Mouse (Mus musculus): ENCODE results near the gene Rab6b. TPM values are rescaled to one million over a fixed set of nuclear protein-coding genes. Genes with fewer than 3 reads are reported as not detected.

Gene Rab6b
- polyA plus RNA-seq, 1 experiment from 2014 or later = 80.7 TPM

GRCm38 (mm10) chr9:103234565-103235165 is 123.1 kb downstream of the Rab6b start:
- Histone ChIP-seq H3K4me3 (replicated peaks; ENCODE audit: low read length) (no peak overlapping the region), H3K4me2 (replicated peaks) (no peak overlapping the region), H3K9ac (no peak overlapping the region), H3K36me3 (replicated peaks; ENCODE audit: control insufficient read depth, insufficient read depth) (no peaks in the 10 kb centered on the region), H3K9me3 (ENCODE audit: control insufficient read depth, low read length) (no peaks in the 10 kb centered on the region), H3K27me3 (ENCODE audit: control insufficient read depth, insufficient read depth, low read length) (no peaks in the 10 kb centered on the region), H3K27ac (no peak overlapping the region), H3K4me1 (replicated peaks; ENCODE audit: control insufficient read depth, insufficient read depth, low read length) (0 out of 2 replicates have a peak, but pooled peaks cover 7% of the 10 kb centered on the region)
- ATAC-seq (ENCODE audit: low FRiP score) (no peak), DNase-seq (ENCODE audit: low spot score) (no peak)
- WGBS = 50% methylated on average over 7 of the region's 7 CpGs

Other genes starting within 250 kb of the Rab6b start
- gene Slco2a1, start 123.1 kb upstream of the Rab6b start, polyA plus RNA-seq (2014; fragmentation: Nextera tagmentation; extraction: Ambion mirVana) = 2.4 and 3.7 TPM in 2 replicates
- gene Srprb, start 90.3 kb downstream of the Rab6b start, polyA plus RNA-seq (2014; fragmentation: Nextera tagmentation; extraction: Ambion mirVana) = 54.1 and 64.9 TPM in 2 replicates
- gene Gm20425, start 118.5 kb downstream of the Rab6b start, polyA plus RNA-seq (2014; fragmentation: Nextera tagmentation; extraction: Ambion mirVana) = 0.48 and 4.0 TPM in 2 replicates
- 45.3 and 49.7 TPM in 2 replicates for gene Trf, start 118.7 kb downstream of the Rab6b start, polyA plus RNA-seq (2014; fragmentation: Nextera tagmentation; extraction: Ambion mirVana)
- gene 1300017J02Rik, start 193.3 kb downstream of the Rab6b start, polyA plus RNA-seq (2014; fragmentation: Nextera tagmentation; extraction: Ambion mirVana) = 0.50 and 0.73 TPM in 2 replicates
- gene Topbp1, start 193.4 kb downstream of the Rab6b start, polyA plus RNA-seq (2014; fragmentation: Nextera tagmentation; extraction: Ambion mirVana) = 22.6 and 22.8 TPM in 2 replicates